Mouse (Mus musculus): ENCODE measurements around the gene Galnt13.

DNA sequence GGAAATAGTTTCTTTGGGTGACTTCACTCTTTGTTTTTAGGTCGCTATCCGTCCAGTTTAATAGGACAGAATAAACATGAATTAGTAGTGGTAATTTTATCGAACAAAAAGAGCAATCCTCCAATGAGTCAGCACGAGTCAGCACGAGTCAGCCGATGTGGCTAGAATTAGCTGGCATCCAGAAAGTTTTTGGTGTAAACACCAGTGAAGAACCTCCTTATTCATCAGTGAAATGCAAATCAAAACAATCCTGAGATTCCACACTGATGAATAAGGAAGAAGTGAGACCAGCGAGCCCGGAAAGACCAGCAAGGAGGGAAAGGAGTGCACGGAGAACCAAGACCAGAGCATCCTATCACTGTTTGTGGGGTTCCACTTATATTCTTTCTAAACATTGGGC, 131.5 kb downstream of the Galnt13 start:
- no peak for TF ChIP-seq MAFK (IDR thresholded peaks at IDR 0.05; ENCODE audit: insufficient replicate concordance, low read length)
- no peak for TF ChIP-seq MAX (IDR thresholded peaks at IDR 0.05; ENCODE audit: low read length)
- no peak for TF ChIP-seq POLR2A (IDR thresholded peaks at IDR 0.05; ENCODE audit: low read depth, low read length)
- no peak for TF ChIP-seq EP300 (IDR thresholded peaks at IDR 0.05; ENCODE audit: low read length)
- TF ChIP-seq CHD2 (IDR thresholded peaks at IDR 0.05; ENCODE audit: low read length) = no peak
- no peak for TF ChIP-seq ZKSCAN1 (IDR thresholded peaks at IDR 0.05; ENCODE audit: borderline replicate concordance, low read depth, low read length)
- no peak for TF ChIP-seq CTCF (conservative IDR thresholded peaks at IDR 0.05 in 1 of 2, IDR thresholded peaks at IDR 0.05 in 1 of 2; ENCODE audit: low read depth in 2 of 2, low read length in 2 of 2)

All from CH12.LX (cell line).